Mouse (Mus musculus): ENCODE results near the gene Lpcat2.

The Lpcat2 gene

DNA sequence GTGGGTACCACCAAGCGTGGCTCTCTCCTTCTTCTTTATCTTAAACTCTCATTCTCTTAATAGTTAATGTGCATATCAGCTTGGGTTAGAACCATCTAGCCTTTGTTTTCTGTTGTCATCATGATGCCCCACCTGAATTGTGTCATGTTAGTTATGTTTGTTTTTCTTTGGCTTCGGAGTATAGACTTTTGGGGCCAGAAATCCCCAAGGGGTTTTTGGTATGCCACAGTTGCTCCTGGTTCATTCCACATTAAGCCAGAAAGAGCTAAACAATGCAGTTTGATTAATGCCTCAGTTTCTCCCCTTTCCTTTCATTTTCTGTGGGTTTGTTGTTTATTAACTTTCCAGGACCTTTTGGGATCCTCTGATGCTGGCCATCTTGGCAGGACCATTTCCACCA is 53.3 kb downstream of the Lpcat2 start:
- intact Hi-C loops (cut with DNase I) = no loop called here

DNA sequence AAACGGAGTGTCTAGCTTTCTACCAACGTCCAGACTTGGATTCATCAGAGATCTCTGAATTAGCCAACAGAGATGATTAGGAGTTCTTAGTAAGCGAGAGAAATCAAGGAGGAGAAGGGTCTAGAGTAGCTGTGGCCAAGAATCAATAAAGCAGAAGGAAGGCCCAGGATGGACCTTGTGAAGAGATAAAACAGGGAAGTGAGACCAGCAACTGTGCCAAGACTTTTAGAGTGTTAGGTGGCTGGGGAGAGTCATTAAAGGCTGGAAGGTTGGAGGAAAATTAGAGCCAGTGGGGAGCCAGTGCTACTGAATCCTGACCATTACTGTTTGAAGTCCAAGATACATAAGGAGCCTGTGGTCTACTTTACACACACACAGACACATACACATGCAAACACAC is 56.3 kb downstream of the Lpcat2 start:
- intact Hi-C loops (cut with DNase I) = no loop called here

- intact Hi-C loops (cut with DNase I) = no loop called here
Measured at GRCm38 (mm10) chr8:92913396-92913795, 58.3 kb downstream of the Lpcat2 start.

- intact Hi-C loops (cut with DNase I) = no loop called here
Measured at GRCm38 (mm10) chr8:92916082-92916481, 60.9 kb downstream of the Lpcat2 start.

DNA sequence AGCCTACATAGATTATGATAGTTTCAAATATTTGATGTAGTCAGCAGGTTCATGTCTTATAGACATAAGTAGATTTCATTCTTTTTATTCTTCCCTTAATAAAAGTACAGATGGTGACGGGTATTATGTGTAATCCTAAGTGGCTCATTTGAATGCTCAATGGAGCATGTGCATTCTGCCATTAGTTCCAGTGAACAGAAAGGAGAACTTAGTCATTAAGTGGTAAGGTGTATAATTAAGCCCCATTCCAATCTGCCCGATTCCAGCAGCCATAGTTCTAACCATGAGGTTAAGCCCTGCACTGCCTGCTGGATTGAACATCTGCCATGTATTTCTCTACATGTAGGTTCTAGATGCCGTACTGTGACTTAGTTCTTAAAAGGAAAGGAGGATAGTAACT is 66.6 kb downstream of the Lpcat2 start:
- intact Hi-C loops (cut with DNase I) = no loop called here

DNA sequence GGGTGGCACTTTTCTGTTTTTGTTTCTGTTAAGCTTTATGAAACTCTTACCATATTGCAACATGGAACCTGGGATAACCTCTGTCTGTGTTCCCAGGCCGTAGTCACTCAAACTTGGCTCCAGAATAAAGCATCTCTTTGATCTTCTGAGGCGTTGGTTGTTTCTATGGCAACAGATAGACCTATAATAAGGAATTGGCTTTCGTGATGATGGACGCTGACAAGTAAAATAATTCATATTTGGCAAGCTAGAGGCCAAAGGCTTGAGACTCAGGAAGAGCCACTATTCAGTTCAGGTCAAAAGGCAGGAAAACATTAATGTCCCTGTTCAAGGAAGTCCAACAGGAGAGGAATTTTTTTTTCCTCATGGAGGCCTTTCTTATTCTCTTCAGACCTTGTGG is 73.8 kb downstream of the Lpcat2 start:
- intact Hi-C loops (cut with DNase I) = no loop called here

DNA sequence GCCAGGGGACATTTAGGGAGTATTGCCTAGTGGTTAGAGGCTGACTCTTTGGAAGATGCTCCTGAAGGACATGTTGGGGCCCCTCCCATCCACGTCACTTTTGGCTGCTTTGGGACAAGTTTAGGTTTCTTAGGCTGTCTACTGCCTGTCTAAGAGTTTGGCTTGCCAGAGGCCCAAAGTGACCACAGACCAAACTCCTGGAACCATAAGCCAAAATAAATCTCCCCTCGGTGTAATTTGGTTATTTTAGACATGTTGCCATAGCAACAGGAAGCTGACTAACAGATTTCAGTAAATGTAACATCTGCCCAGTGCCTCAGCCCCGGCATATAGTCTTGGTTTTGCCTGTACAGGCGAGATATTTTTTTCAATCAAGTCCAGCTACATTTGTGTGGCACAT is 82.9 kb downstream of the Lpcat2 start:
- intact Hi-C loops (cut with DNase I) = no loop called here

DNA sequence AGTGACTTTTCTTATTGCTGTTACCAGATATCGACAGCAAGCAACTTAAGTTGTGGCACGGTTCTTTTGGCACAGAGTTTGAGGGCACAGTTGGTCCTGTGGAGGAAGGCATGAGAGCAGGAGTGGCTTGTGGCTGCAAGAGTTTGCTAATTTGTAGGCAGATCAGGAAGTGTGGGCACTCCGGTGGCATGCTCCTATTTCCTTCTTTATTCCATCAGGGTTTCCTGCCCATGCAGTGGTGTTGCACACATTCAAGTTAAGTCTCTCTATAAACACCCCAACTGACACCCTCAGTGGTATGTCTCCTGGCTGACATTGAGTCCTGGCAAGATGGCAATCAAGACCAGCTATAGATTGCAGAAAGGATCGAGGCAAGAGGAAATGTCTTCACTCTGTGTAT is 93.9 kb downstream of the Lpcat2 start:
- intact Hi-C loops (cut with DNase I) = no loop called here

DNA sequence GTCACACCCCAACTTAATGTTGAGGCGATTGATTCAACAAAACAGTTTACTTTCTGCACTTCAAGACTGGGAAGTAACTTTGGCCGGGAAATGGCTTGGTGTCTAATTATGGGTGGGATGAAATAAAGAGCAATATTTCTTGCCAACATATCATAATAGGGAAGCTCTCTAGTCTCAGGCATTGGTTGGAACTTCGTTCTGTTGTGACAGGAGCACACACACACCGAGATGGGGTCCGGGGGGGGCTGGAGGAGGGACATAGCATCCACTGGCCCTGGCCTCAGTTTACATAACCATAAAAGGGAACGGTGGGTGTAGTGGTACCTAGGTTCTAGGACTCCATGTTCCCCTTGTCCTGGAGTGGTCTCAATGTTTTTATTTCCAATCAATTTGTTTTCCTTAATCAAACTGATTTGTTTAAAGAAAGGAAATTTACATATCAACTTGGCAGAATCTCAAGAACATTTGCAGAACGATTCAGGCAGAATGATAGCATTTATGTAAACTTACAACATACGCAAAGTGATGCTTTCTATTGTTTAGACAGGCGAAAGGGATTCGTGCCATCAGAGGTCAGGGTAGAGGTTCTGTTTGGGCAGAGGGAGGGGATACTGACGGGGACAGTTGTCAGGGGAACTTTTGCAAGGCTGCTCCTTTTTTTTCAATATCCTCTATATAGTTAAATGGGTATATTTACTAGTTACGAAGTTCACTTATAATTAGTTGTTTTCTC is 95.7 kb downstream of the Lpcat2 start:
- intact Hi-C loops (cut with DNase I) = no loop called here

GRCm38 (mm10) chr8:92954044-92954443 is 98.9 kb downstream of the Lpcat2 start:
- intact Hi-C loops (cut with DNase I) = no loop called here

DNA sequence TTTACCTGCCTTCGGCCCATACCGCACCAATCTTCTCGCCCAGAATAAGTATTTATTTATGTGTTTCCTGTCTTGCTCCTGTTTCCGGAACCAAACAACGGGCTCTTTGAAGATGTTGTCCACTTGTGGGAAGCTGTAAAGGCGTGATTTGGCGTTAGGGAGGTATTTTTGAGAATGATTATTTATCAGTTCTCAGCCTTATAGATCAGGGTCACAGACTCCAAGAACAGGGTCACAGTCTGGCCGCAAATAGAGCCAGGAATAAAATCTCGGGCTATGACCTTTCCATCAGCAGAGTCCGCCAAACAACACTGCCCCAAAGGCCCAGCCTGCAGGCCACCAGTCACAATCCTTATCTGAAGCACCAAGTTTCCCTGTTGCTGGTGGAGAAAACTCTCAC is 104.6 kb downstream of the Lpcat2 start, which contains the start of gene Slc6a2:
Gene Slc6a2, plus strand, starts transcription at position 301 of the 400 bp plus-strand sequence.
- intact Hi-C loops (cut with DNase I) = no loop called here

DNA sequence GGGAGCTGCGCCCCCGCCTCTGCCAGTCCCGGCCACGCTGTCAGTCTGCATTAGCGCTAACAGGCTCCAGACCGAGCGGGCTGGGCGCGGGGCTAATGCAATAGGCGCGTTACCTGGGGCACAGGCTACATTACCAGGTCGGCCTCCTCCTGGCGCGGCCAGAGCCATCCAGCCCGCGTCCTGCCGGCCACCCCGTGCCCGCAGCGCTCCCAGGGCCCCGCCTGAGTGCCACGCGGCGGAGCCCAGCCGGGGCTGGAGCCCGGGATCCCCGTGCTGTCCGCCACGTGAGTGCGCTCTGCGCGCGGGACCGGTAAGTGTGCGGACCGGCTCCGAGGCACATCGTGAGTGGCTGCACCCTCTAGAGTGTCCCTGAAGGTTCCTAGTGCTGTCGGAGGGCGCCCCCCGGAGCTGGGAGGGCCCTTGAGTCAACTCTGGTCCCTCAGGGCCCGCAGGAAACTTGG is 105.3 kb downstream of the Lpcat2 start:
- intact Hi-C loops (cut with DNase I) = no loop called here

- intact Hi-C loops (cut with DNase I) = no loop called here
Measured at GRCm38 (mm10) chr8:92961088-92961487, 105.9 kb downstream of the Lpcat2 start.

DNA sequence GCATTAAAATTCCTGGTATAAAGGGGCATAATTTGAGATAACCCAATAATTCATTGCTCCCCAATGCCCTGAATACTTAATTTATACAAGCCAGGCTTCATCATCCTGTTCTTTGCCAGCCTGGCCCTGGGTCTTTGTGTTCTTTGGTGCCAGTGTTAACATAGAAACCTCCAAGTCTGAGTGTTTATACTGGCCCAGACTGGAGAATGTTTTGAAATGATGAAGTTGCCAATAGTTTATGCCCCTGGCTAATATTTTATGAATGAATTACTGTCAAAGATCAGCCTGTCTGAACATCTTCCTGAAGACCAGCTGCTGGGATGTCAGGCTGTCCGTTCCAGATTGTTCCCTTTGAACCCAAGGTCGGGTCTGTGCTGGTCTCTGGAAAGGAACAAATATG is 109.4 kb downstream of the Lpcat2 start:
- intact Hi-C loops (cut with DNase I) = no loop called here

Small RNAs within 50 kb of the gene (microRNA-seq; reads per million reads assigned to microRNA genes)
- 0 reads per million in 2 experiments for gene Gm22151
